Mouse (Mus musculus): ENCODE data around the gene Kcna5. TPM values are rescaled to one million over a fixed set of nuclear protein-coding genes. Genes with fewer than 3 reads are reported as not detected.

The Kcna5 gene
- polyA plus RNA-seq, 1 experiment from 2014 or later: 0.36 TPM

Other genes with a start within 250 kb of the Kcna5 start
- gene Kcna1, start 111.0 kb upstream of the Kcna5 start, polyA plus RNA-seq (2015; fragmentation: Nextera tagmentation; extraction: Ambion mirVana): 1.0 TPM in 2 replicates
- gene Kcna6, start 205.3 kb upstream of the Kcna5 start, polyA plus RNA-seq (2015; fragmentation: Nextera tagmentation; extraction: Ambion mirVana): 0.12 and 0.18 TPM in 2 replicates

Data from thymus, postnatal 0 days (tissue).